Mouse (Mus musculus) liver, postnatal 0 days (tissue): ENCODE results near the gene Gm3336.

Experiments used
- CTCF ChIP-seq: sonication (generic); IDR thresholded peaks from 2 replicates; pipeline ENCODE4 v1.5.1; 2016; ENCODE audit warnings: antibody characterized with exemption, low read depth
- EP300 ChIP-seq: IDR thresholded peaks from 2 replicates; pipeline ENCODE4 v1.6.1; 2016; ENCODE audit warnings: antibody characterized with exemption, low read depth, mild to moderate bottlenecking

- no peak for TF ChIP-seq EP300
- TF ChIP-seq CTCF = no peak
Observed at GRCm38 (mm10) chr8:70677451-70678080, 40.8 kb upstream of the Gm3336 start.
